Mouse (Mus musculus): ENCODE measurements around the gene Gm37240.

GRCm38 (mm10) chr3:85029141-85029540 lies 858.2 kb downstream of the Gm37240 start:
- no peak for TF ChIP-seq CTCF (IDR thresholded peaks at IDR 0.05; ENCODE audit: borderline replicate concordance, extremely low read depth, insufficient read depth, insufficient read length)
- no peak for TF ChIP-seq POLR2A (IDR thresholded peaks at IDR 0.05; ENCODE audit: borderline replicate concordance, extremely low read depth, insufficient read depth, insufficient read length, poor library complexity, severe bottlenecking)
